Mouse (Mus musculus) adrenal gland, postnatal 10 days (tissue): ENCODE measurements around the gene Dock8. TPM values are rescaled to one million over a fixed set of nuclear protein-coding genes. Genes with fewer than 3 reads are reported as not detected.

Experiments used
- total RNA-seq, 2 experiments: library from RNA; stranded (reverse); gene quantifications; 2 replicates each; pipeline ENCODE4 v1.2.3; 2021

Gene Dock8
- total RNA-seq, 2 experiments from 2014 or later = 23.0 to 29.0 TPM

Other genes with a start within 250 kb of the Dock8 start
- gene Pgm5, start 137.7 kb upstream of the Dock8 start, total RNA-seq = 10 to 100 TPM; 47.4 to 48.7 TPM
- gene Gm10053, start 123.8 kb upstream of the Dock8 start, total RNA-seq = 100 to 1,000 TPM; 680 to 715 TPM
- gene Foxd4, start 98.3 kb upstream of the Dock8 start, total RNA-seq = not detected
- 10 to 100 TPM; 13.1 to 15.0 TPM for gene Cbwd1, start 37.9 kb upstream of the Dock8 start, total RNA-seq
- gene Kank1, start 237.4 kb downstream of the Dock8 start, total RNA-seq = 10 to 100 TPM; 25.5 to 34.1 TPM